Mouse (Mus musculus): ENCODE data around the gene Creld2. TPM values are rescaled to one million over a fixed set of nuclear protein-coding genes. Genes with fewer than 3 reads are reported as not detected.

Creld2 gene
- polyA plus RNA-seq, 1 experiment from 2014 or later, result 49.6 TPM

GRCm38 (mm10) chr15:88862881-88863694 is 43.6 kb downstream of the Creld2 start:
- peak overlapping the region; percentile 83 for H3K9ac ChIP-seq
- peak overlapping the region; percentile 76 for H3K4me3 ChIP-seq (replicated peaks)
- peaks cover 24% of the 10 kb centered on the region for H3K36me3 ChIP-seq
- under 1% methylated on average over 95 of the region's 98 CpGs for WGBS (ENCODE audit: insufficient replicate concordance)
- peak overlapping the region; percentile 85 for H3K27ac ChIP-seq
- peak; percentile 37 for DNase-seq
- ATAC-seq (ENCODE audit: low read depth), result peak; percentile 3; the same call in 1 of the 2 replicates
- H3K9me3 ChIP-seq (replicated peaks), result no peaks in the 10 kb centered on the region
- no peaks in the 10 kb centered on the region for H3K27me3 ChIP-seq
- peaks cover 66% of the 10 kb centered on the region for H3K4me1 ChIP-seq (replicated peaks)
- peak overlapping the region; percentile 94 for H3K4me2 ChIP-seq

GRCm38 (mm10) chr15:88863695-88864231 is 44.3 kb downstream of the Creld2 start:
- H3K4me3 ChIP-seq (replicated peaks), result peak overlapping the region; percentile 76

GRCm38 (mm10) chr15:88864270-88865030 is 45.0 kb downstream of the Creld2 start:
- H3K9ac ChIP-seq, result peak overlapping the region; percentile 83; the same call in 1 of the 2 replicates
- peak overlapping the region; percentile 76 for H3K4me3 ChIP-seq (replicated peaks)
- peaks cover 71% of the 10 kb centered on the region for H3K4me1 ChIP-seq (replicated peaks)
- WGBS (ENCODE audit: insufficient replicate concordance), result 69% methylated on average over 22 of the region's 22 CpGs
- ATAC-seq (ENCODE audit: low read depth), result no peak; the same call in 1 of the 2 replicates
- DNase-seq, result no peak
- no peaks in the 10 kb centered on the region for H3K27me3 ChIP-seq
- H3K9me3 ChIP-seq (replicated peaks), result no peaks in the 10 kb centered on the region
- H3K36me3 ChIP-seq, result peaks cover 24% of the 10 kb centered on the region
- H3K4me2 ChIP-seq, result peak overlapping the region; percentile 94
- peak overlapping the region; percentile 75 for H3K27ac ChIP-seq

More at GRCm38 (mm10) chr15:88863695-88864231, 44.3 kb downstream of the Creld2 start:
- peaks cover 71% of the 10 kb centered on the region for H3K4me1 ChIP-seq (replicated peaks)
- H3K4me2 ChIP-seq, result peak overlapping the region; percentile 94
- peak; percentile 49 for ATAC-seq (ENCODE audit: low read depth)
- no peaks in the 10 kb centered on the region for H3K27me3 ChIP-seq
- 2% methylated on average over 39 of the region's 39 CpGs for WGBS (ENCODE audit: insufficient replicate concordance)
- peak overlapping the region; percentile 83 for H3K9ac ChIP-seq
- peak overlapping the region; percentile 85 for H3K27ac ChIP-seq
- DNase-seq, result peak; percentile 59
- H3K9me3 ChIP-seq (replicated peaks), result no peaks in the 10 kb centered on the region
- H3K36me3 ChIP-seq, result peaks cover 24% of the 10 kb centered on the region

- ATAC-seq (ENCODE audit: low read depth) (no peak), DNase-seq (no peak)
- no peak overlapping the region for H3K9ac ChIP-seq
- H3K4me2 ChIP-seq, result peak overlapping the region; percentile 94
- no peak overlapping the region for H3K27ac ChIP-seq
- 87% methylated on average over 14 of the region's 14 CpGs for WGBS (ENCODE audit: insufficient replicate concordance)
- H3K9me3 ChIP-seq (replicated peaks), result no peaks in the 10 kb centered on the region
- no peaks in the 10 kb centered on the region for H3K27me3 ChIP-seq
- peaks cover 71% of the 10 kb centered on the region for H3K4me1 ChIP-seq (replicated peaks)
- peaks cover 24% of the 10 kb centered on the region for H3K36me3 ChIP-seq
- peak overlapping the region; percentile 76; the same call in 1 of the 2 replicates for H3K4me3 ChIP-seq (replicated peaks)
Measured at GRCm38 (mm10) chr15:88865061-88865460, 45.6 kb downstream of the Creld2 start.

GRCm38 (mm10) chr15:88865888-88866695 is 46.6 kb downstream of the Creld2 start:
- H3K36me3 ChIP-seq, result peaks cover 24% of the 10 kb centered on the region
- peaks cover 77% of the 10 kb centered on the region for H3K4me1 ChIP-seq (replicated peaks)
- no peak overlapping the region for H3K4me2 ChIP-seq
- no peaks in the 10 kb centered on the region for H3K27me3 ChIP-seq
- WGBS (ENCODE audit: insufficient replicate concordance), result 68% methylated on average over 4 of the region's 4 CpGs
- no peak overlapping the region for H3K9ac ChIP-seq
- peak overlapping the region; percentile 53; the same call in 1 of the 2 replicates for H3K27ac ChIP-seq
- no peak overlapping the region for H3K4me3 ChIP-seq (replicated peaks)
- no peaks in the 10 kb centered on the region for H3K9me3 ChIP-seq (replicated peaks)
- DNase-seq (no peak), ATAC-seq (ENCODE audit: low read depth) (no peak)

- H3K4me1 ChIP-seq (replicated peaks), result peaks cover 74% of the 10 kb centered on the region
- no peaks in the 10 kb centered on the region for H3K9me3 ChIP-seq (replicated peaks)
- H3K9ac ChIP-seq, result no peak overlapping the region
- no peak for DNase-seq
- H3K4me3 ChIP-seq (replicated peaks), result no peak overlapping the region
- no peak for ATAC-seq (ENCODE audit: low read depth)
- H3K36me3 ChIP-seq, result peaks cover 24% of the 10 kb centered on the region
- no peak overlapping the region for H3K4me2 ChIP-seq
- peak overlapping the region; percentile 56 for H3K27ac ChIP-seq
- WGBS (ENCODE audit: insufficient replicate concordance), result 42% methylated on average over 7 of the region's 7 CpGs
- H3K27me3 ChIP-seq, result no peaks in the 10 kb centered on the region
Measured at GRCm38 (mm10) chr15:88866934-88867356, 47.5 kb downstream of the Creld2 start.

- H3K4me1 ChIP-seq (replicated peaks), result peaks cover 70% of the 10 kb centered on the region
- no peak overlapping the region for H3K4me2 ChIP-seq
- H3K36me3 ChIP-seq, result peaks cover 24% of the 10 kb centered on the region
- no peaks in the 10 kb centered on the region for H3K9me3 ChIP-seq (replicated peaks)
- peak overlapping the region; percentile 72 for H3K27ac ChIP-seq
- ATAC-seq (ENCODE audit: low read depth) (no peak), DNase-seq (no peak)
- H3K27me3 ChIP-seq, result no peaks in the 10 kb centered on the region
- 32% methylated on average over 5 of the region's 5 CpGs for WGBS (ENCODE audit: insufficient replicate concordance)
- H3K9ac ChIP-seq, result no peak overlapping the region
- no peak overlapping the region for H3K4me3 ChIP-seq (replicated peaks)
Measured at GRCm38 (mm10) chr15:88867368-88868023, 48.0 kb downstream of the Creld2 start.

- no peak overlapping the region for H3K4me2 ChIP-seq
- H3K36me3 ChIP-seq, result peaks cover 24% of the 10 kb centered on the region
- H3K9me3 ChIP-seq (replicated peaks), result no peaks in the 10 kb centered on the region
- H3K4me1 ChIP-seq (replicated peaks), result peaks cover 63% of the 10 kb centered on the region
- ATAC-seq (ENCODE audit: low read depth) (no peak), DNase-seq (no peak)
- H3K27ac ChIP-seq, result peak overlapping the region; percentile 72
- 73% methylated on average over 6 of the region's 6 CpGs for WGBS (ENCODE audit: insufficient replicate concordance)
- H3K9ac ChIP-seq, result no peak overlapping the region
- H3K4me3 ChIP-seq (replicated peaks), result no peak overlapping the region
- H3K27me3 ChIP-seq, result no peaks in the 10 kb centered on the region
Measured at GRCm38 (mm10) chr15:88868024-88868742, 48.7 kb downstream of the Creld2 start.

GRCm38 (mm10) chr15:88870418-88871185 is 51.2 kb downstream of the Creld2 start:
- Histone ChIP-seq H3K9me3 (replicated peaks) (no peaks in the 10 kb centered on the region), H3K4me2 (no peak overlapping the region), H3K4me1 (replicated peaks) (peaks cover 41% of the 10 kb centered on the region), H3K27me3 (no peaks in the 10 kb centered on the region), H3K4me3 (replicated peaks) (no peak overlapping the region), H3K9ac (no peak overlapping the region), H3K36me3 (peaks cover 8% of the 10 kb centered on the region), H3K27ac (peak overlapping the region; percentile 55; the same call in 1 of the 2 replicates)
- 47% methylated on average over 5 of the region's 5 CpGs for WGBS (ENCODE audit: insufficient replicate concordance)
- DNase-seq, result no peak
- peak; percentile 66 for ATAC-seq (ENCODE audit: low read depth)

Measured in liver, embryonic 13.5 days (tissue).